Mouse (Mus musculus) induced T-regulatory cell, adult 2 months (primary cell): ENCODE data around the gene Mybpc2.
A peak's percentile ranks its signal among the peaks of the same experiment; 100 is the strongest.

Experiments used
- DNase-seq: peaks from one replicate; pipeline ENCODE4 v3.0.0-alpha.2; 2012; ENCODE audit warnings: low read depth

The Mybpc2 gene

DNA sequence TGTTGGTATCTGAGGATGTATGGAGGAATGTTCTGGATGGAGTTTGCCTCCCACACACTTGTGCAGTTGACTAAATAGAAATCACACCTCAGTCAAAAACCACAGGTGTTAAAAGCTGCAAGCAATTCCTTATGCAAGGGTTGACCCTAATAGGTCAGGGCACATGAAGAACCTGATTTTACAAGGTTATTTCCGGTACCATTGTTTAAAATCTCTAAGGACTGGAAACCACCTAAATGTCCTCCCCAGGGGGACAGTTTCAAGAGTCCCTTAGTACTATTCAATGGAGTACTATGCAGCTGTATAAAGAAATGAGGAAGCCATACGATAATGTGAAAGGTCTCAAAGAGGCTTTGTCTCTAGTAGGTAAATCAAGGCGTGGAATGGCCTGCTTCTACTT lies 21.8 kb upstream of the Mybpc2 start:
- DNase-seq: no peak

GRCm38 (mm10) chr7:44543071-44543470 lies 18.6 kb upstream of the Mybpc2 start:
- no peak for DNase-seq

GRCm38 (mm10) chr7:44542555-44542954 lies 18.1 kb upstream of the Mybpc2 start:
- no peak for DNase-seq

GRCm38 (mm10) chr7:44538756-44539624 lies 14.5 kb upstream of the Mybpc2 start:
- DNase-seq: no peak

GRCm38 (mm10) chr7:44537496-44537895 lies 13.0 kb upstream of the Mybpc2 start:
- DNase-seq: no peak

GRCm38 (mm10) chr7:44537009-44537408 lies 12.6 kb upstream of the Mybpc2 start:
- no peak for DNase-seq

- no peak for DNase-seq
Measured at GRCm38 (mm10) chr7:44536590-44536968, 12.1 kb upstream of the Mybpc2 start.

DNA sequence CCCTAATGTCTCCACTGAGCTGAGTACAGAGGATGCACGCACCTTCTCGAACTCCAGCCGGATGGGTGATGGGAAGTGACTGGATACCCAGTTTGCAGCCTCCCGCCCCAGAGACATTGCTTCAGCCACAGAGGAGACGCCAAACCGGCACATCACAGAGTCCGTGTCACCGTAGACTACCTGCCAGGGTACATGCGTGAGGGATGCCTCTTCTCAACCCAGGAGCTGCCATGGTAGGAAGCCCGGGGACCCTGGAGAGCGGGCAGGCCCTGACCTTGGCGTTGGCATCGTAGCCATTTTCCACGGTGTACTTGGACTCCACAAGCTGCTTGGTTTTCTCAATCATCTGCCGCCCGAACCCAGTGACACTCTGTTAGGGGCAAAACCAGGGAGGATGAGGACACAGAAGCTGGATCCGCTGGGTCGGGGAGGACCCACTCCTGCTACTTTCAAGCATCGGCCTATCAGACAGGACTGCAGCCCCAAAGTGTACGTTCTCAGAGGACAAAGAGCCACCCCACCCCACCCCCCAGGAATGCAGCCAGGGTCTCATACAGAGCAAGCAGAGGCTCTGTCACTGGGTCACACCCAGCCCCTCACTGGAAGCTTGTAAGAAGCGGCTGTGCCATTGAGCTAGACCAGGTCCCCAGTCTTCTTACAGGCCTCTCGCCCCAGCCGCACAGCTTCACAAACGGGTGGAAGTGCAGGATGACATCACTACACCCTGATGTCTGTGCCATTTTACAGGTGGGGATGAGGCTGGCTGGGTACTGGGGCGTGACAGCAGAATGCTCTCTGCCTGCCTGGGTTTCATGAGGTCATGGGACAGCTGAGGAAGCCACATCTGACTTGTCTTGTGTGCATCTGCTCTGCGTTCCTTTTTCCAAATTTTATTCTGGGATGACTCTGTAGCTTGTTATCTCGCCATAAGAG lies 11.5 kb upstream of the Mybpc2 start:
- no peak for DNase-seq

- no peak for DNase-seq
Measured at GRCm38 (mm10) chr7:44534656-44535441, 10.4 kb upstream of the Mybpc2 start.

DNA sequence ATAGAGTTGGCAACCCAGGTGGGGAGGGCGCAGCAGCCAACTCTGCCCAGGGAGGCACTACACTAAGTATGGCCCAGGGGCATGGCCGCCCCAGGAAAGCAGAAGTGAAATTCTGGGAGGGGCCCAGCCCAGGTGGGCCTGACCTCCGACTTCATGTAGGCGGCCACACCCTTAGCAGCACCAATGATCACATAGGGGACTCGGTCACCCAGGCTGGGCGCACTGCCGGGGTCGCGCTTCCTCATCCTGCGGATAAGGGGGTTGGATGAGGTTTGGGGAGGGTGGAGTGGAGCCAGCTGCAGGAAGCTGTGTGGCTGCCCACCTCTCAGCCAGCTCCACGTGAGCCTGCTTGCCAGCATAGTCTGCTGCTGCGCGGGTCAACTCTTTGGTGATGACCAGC lies 9.8 kb upstream of the Mybpc2 start:
- no peak for DNase-seq

- DNase-seq: no peak
Measured at GRCm38 (mm10) chr7:44533746-44534045, 9.2 kb upstream of the Mybpc2 start.

DNA sequence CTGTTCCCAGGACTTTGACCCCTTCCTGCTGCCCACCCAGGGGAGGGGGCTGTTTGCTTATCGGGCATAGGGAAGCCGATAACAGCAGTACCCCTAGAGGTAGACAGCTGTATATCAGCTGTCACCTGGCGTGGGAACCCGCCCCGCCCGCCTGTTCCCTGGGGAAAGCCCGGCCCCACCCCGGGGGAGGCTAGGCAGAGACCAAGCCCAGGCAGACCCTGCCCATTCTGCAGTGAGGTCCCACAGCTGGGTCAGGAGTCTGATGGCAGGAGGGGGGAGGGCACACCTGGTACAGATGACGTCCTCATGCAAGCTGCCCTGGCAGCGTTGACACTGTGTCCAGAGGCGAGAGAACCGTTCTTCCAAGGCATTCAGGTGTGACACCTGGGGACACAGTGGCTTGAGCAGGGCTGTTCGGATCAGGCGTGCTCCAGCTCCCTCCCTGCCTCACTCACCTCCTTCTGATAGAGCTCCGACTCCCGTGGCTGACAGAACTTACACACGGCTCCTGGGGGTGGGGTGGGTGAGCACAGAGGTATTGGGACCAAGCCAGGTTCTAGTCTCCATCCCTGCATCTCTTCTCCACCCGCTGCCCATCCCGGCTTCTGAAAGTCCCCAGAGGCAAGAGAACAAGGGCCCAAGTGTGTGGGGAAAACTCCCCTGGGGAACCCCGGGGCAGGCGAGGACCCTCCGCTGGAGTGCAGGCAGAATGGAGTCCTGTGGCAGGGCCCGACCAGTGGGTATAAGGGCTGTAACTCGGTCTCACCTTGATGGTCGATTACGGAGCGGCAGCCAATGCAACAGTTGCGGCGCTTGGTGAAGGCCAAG lies 8.7 kb upstream of the Mybpc2 start:
- DNase-seq: no peak

- DNase-seq: no peak
Measured at GRCm38 (mm10) chr7:44531946-44532732, 7.7 kb upstream of the Mybpc2 start, which contains the start of gene Spib. TSS of gene Spib (minus strand) at chr7:44532071.

DNA sequence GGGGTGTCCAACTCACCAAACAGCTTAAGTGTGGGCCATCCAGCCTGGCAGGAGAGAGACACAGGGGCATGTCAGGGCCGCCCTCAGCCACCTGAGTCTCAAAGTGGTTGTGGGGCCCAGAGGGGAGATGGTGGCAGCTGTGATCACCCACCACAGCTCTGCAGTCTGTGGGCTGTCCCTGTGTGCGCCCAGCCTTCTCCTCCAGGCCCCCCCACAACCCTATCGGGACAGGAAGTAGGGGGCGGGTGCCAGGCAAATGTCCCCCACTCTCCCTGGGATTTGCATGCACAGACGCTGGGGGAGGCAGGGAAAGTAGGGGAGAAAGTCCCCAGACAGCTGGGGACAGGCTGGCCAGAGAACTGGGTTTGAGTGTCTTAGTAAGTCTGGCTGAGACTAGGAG lies 6.8 kb upstream of the Mybpc2 start:
- no peak for DNase-seq

- no peak for DNase-seq
Measured at GRCm38 (mm10) chr7:44530507-44530906, 6.1 kb upstream of the Mybpc2 start.

DNA sequence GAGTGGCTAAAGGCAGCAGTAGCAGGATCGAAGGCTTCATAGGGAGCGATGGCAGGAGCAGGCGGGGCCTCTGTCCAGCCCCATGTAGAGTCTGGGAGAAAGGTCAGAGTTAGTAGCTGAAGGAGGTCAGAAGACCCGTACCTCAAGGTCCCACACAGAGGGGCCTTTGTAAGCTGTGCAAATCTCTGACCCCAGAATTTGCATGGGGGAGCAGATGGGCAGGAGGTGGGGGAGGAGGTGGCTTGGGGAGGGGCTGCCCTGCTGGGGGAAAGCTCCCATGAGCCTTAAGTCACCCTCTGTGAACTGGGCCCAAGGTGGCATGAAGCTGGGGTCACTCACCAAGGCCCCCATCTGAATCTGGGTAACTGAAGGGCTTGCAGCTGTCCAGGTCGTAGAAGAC lies 5.1 kb upstream of the Mybpc2 start:
- DNase-seq: no peak

GRCm38 (mm10) chr7:44527483-44528398 lies 3.3 kb upstream of the Mybpc2 start:
- peak; percentile 85 for DNase-seq

DNA sequence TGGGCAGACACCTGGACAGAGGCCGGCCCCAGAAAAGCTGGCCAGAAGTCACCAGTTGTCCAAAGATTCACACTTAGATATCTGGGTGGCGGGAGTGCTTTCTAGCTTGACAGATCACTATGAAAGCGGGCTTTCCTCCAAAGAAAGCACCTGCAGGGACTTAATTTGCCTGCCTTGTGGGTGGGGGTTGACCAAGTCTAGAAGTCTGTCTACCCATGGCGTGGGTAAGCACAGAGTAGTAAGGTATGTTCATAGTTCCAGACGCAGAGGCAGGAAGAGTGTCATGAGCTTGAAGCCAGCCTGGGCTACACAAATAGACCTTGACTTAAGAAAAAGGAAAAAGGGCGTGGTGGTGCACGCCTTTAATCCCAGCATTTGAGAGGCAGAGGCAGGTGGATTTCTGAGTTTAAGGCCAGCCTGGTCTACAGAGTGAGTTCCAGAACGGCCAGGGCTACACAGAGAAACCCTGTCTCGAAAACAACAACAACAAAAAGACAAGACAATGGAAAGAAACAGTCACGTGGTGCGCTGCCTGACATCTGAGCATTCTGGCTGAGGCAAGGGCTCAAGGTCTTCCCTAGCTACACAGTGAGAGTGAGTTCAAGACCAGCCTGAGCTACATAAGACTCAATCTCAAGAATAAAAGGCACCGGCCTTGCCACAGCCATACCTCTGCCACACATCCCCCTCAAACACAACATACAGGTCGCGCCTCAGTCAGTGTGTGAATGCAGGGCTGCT lies 2.1 kb upstream of the Mybpc2 start:
- no peak for DNase-seq
